Mouse (Mus musculus) thymus, postnatal 4 days (tissue): ENCODE data around the gene Large1.
A peak's percentile ranks its signal among the peaks of the same experiment; 100 is the strongest.
"Not testable (repeated sequence)": the region's sequence is repeated elsewhere in the genome, so short reads cannot be mapped to it uniquely, and the experiment has no call there.

Experiments used
- DNase-seq: peaks from one replicate; pipeline ENCODE4 v3.0.0; 2021

The Large1 gene

GRCm38 (mm10) chr8:73353108-73353793 is at the start of gene Large1:
Gene Large1, minus strand, starts transcription at chr8:73353540.
- DNase-seq = peak; percentile 93

- DNase-seq = no peak
Measured at GRCm38 (mm10) chr8:73400343-73400742, 47.0 kb upstream of the Large1 start.

GRCm38 (mm10) chr8:73373001-73373400 is 19.7 kb upstream of the Large1 start:
- not testable (repeated sequence) for DNase-seq

- DNase-seq = peak; percentile 47
Measured at GRCm38 (mm10) chr8:73355979-73356378, 2.6 kb upstream of the Large1 start.

GRCm38 (mm10) chr8:73354201-73354881 is 1.0 kb upstream of the Large1 start:
- peak; percentile 47 for DNase-seq

GRCm38 (mm10) chr8:73353794-73354179 is 447 bp upstream of the Large1 start:
- DNase-seq = no peak

- DNase-seq = peak; percentile 52
Measured at GRCm38 (mm10) chr8:73352301-73353107, 836 bp downstream of the Large1 start.

GRCm38 (mm10) chr8:73350366-73350765 is 3.0 kb downstream of the Large1 start:
- no peak for DNase-seq

GRCm38 (mm10) chr8:73342761-73343395 is 10.5 kb downstream of the Large1 start:
- no peak for DNase-seq

GRCm38 (mm10) chr8:73336845-73337244 is 16.5 kb downstream of the Large1 start:
- no peak for DNase-seq

- no peak for DNase-seq
Measured at GRCm38 (mm10) chr8:73329131-73329530, 24.2 kb downstream of the Large1 start.

GRCm38 (mm10) chr8:73328056-73328455 is 25.3 kb downstream of the Large1 start:
- DNase-seq = no peak

GRCm38 (mm10) chr8:73324667-73325066 is 28.7 kb downstream of the Large1 start:
- DNase-seq = no peak

- DNase-seq = no peak
Measured at GRCm38 (mm10) chr8:73323591-73323990, 29.7 kb downstream of the Large1 start.

- not testable (repeated sequence) for DNase-seq
Measured at GRCm38 (mm10) chr8:73319500-73319899, 33.8 kb downstream of the Large1 start.

GRCm38 (mm10) chr8:73313911-73314310 is 39.4 kb downstream of the Large1 start:
- DNase-seq = no peak

- no peak for DNase-seq
Measured at GRCm38 (mm10) chr8:73312714-73313607, 40.4 kb downstream of the Large1 start.

- DNase-seq = no peak
Measured at GRCm38 (mm10) chr8:73310471-73310870, 42.9 kb downstream of the Large1 start.

GRCm38 (mm10) chr8:73310036-73310435 is 43.3 kb downstream of the Large1 start:
- DNase-seq = no peak

GRCm38 (mm10) chr8:73303907-73304306 is 49.4 kb downstream of the Large1 start:
- DNase-seq = no peak

- DNase-seq = no peak
Measured at GRCm38 (mm10) chr8:73302947-73303346, 50.4 kb downstream of the Large1 start.

GRCm38 (mm10) chr8:73295531-73295930 is 57.8 kb downstream of the Large1 start:
- no peak for DNase-seq
